Mouse (Mus musculus) heart, postnatal 14 days (tissue): ENCODE measurements around the gene Fbxl15. TPM values are rescaled to one million over a fixed set of nuclear protein-coding genes. Genes with fewer than 3 reads are reported as not detected.
A peak's percentile ranks its signal among the peaks of the same experiment; 100 is the strongest.

ENCODE experiments used
- DNase-seq, 2 experiments: peaks; one replicate each; pipeline ENCODE4 v3.0.0; 2021 to 2022
- intact Hi-C: fragments of 180-260 bp; cut with DNase I; formaldehyde crosslinking; loops from one replicate; pipeline ENCODE4 v1.15.1; 2025
- total RNA-seq, 2 experiments: library from RNA; stranded (reverse); gene quantifications; 2 replicates each; pipeline ENCODE4 v1.2.3; 2021

Fbxl15 gene
- total RNA-seq, 2 experiments from 2014 or later, result 5.5 to 6.9 TPM

DNA sequence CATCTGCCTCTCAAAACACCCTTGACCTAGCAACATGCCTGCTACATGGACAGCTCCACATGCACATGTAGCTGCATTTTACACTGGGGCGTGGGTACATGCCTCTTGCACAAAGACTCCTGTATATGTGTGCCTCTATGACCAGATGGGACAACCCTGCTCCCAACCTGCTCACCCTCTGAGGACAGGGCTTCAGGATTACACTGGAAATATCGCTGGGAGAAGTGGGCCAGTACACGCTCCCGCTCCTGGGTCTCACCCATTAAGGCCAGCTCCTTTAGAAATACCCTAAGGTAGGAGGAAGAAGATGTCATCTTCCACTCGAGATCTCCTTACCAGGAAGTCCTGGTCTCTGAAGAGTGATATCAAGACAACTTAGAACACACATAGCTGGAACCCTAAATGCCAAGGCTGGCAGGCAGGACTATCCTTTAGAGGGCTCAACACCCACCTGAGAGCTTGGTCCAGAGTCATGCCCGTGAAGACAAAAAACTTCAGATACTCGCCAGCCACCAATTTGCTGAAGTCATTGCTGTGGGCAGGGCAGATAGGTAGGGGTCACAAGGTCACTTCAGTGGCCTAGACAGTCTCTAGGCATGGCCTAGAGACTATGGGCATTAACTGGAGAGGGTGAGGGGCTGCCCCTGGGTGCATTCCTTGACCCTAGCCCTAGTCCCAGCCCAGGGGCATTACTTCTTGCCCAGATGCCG is 7.8 kb upstream of the Fbxl15 start:
- intact Hi-C loops, result no loop called here
- DNase-seq, result no peak

DNA sequence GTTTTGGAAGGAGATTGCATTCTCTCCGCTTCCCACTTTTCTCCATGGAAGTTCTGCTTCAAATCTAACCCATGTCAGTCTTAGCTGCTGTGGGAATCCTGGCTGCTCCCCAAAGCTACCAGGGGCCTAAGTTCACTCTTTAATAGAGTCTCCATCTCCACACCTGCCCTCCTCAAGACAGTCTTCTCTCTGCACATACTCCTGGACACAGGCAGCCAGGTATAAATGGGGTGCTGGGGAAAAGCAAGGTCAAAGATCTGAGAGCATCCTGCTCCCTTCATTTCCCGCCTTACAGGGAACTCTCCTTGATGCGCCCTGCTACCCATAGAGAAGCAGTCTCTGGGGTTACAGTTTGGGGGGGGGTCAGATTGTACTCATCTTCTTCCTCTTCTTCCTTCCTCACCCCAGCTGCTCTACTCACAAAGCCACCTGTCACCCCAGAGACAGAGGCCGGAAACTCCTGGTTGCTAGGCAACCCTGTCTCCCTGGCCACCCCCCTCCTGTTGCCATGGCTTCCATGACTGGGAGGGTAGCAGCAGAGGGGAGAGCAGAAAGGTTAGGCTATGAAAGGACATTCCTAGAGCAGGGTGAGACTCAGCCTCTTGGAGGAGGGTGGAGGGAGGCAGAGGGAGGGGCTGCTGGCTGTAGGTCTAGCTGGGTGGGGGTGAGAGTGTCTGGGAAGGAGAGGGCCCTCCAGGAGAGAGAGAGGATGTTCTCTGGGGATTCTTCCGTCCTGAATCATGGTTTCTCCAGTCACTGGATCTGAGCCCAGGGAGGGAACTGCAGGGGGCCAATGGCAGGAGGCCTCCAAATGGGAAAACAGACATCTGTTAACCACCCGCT is 6.7 kb upstream of the Fbxl15 start:
- DNase-seq, result no peak

DNA sequence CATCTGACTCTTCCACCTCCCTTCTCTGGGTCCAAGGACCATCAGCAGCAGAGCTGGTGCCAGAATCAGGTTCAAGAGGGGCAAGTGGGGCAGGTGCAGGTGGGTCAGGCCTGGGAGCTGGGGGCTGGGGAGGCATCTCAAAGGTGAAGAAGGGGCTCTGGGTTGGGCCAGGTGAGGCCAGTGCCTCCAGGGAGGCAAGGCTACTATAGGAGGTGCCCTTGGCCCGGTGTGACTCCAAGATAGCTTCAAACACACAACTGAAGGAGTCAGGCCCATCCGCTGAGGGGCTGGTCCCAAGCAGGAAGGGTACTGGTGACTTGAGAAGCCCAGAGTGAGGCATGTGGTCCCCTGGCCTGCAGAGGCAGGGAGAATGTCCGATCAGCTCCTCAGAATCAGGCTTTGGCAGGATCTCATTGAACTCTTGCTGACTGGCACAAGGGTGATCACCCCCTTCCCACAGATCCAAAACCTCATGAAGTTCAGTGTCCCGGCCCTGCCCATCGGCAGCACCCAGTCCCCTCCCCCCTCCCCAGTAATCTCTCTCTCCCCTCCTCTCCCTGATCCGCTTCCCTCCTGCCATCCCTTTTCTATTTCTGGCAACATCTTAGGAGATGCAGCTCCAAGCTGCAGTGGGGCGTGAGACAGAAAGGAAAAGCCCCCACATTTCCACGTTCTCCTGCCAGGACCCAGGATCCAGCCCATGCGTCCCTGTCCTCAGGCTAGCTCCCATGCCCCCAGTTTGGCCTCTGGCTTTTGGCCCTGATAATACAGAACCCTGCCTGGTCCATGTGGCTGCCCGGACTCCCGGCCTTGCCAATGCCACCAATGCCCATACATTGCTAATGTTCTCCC is 5.6 kb upstream of the Fbxl15 start:
- intact Hi-C loops, result no loop called here

More for the DNA sequence above, 6.7 kb upstream of the Fbxl15 start:
- intact Hi-C loops, result no loop called here

DNA sequence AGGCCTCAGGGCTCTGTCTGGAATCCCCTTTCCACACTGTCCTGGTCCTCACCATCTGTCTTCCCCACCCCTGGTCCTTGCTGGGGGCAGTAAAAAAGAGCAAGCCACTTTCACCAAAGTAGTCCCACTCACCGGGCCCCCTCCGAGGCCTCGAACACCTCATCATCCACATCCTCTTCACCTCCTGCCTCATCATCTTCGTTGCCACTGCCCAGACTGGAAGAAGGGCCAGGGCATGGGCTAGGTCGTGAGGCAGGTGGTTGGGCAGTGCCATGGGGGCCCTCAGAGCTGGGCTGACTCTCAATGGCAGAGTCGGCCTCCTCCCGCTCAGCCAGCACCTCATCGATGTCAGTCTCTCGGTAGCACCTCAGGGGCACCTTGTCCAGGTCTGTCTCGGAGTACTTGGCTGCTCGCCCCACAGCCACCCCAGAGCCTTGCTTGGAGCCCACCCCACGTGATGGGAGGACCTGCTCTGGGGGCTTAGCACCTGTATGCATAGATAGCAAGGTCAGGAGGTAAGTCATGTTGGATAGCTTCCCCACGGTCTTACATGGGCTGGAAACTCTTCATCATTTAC is 4.9 kb upstream of the Fbxl15 start:
- no peak for DNase-seq
- intact Hi-C loops, result no loop called here

More for the DNA sequence above, 5.6 kb upstream of the Fbxl15 start:
- DNase-seq, result no peak

DNA sequence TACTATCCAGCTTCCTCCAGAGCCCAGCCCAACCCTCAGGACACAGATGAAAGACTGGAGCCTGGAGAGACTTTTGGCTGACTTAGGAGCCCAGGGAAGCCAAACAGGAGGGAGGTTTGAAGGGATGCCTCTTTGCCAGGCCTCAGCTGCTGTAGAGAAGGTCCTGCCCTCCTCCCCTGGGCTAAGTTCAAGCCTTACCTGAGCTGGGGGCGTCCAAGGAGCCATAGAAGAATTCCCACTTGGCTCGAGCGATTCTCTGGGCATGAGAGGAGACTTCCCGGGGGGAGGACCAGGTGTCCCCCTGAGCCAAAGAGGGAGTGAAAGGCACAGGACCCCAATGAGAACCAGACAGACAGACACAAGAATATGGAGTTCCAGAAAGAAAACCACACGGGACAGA is 4.3 kb upstream of the Fbxl15 start:
- no peak for DNase-seq
- intact Hi-C loops, result no loop called here

DNA sequence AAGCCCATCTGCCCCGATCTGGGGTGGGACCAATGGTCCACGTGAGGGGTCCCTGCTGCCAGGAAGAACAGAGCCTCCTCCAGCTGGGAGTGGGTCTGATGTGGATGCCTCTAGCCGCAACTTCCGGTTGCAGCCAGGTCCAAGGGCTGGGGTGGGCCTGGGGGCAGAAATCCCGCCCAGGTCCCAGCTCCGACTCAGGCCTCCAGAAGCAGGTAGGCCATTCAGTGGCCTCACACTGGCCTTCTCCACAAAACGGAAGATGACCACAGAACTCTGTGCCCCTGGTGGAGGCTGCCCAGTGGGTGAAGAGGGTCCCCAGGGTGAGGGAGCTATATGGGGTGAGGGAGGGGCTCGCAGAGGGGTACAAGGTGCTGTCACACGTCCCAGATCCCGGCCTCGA is 3.6 kb upstream of the Fbxl15 start:
- intact Hi-C loops, result no loop called here
- no peak for DNase-seq

DNA sequence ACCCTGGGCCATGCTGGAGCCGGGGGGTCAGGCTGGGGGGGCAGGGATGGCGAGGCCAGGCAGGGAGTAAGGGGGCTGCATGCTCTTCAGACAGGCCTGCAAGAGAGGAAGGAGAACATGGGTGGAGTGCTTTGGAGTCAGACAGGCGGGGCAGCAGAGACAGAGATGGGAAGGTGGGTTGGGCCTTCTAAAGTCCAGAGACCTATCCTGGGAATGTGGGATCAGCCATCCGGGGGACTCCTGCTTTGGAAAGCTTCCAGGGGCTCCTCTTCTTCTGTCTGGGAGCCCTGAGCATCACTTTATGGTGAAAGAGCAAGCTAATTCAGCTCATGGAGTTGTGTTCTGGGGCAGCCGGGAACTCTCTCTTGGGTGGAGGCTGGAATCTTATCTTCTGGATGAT is 3.1 kb upstream of the Fbxl15 start:
- DNase-seq, result no peak
- intact Hi-C loops, result no loop called here

DNA sequence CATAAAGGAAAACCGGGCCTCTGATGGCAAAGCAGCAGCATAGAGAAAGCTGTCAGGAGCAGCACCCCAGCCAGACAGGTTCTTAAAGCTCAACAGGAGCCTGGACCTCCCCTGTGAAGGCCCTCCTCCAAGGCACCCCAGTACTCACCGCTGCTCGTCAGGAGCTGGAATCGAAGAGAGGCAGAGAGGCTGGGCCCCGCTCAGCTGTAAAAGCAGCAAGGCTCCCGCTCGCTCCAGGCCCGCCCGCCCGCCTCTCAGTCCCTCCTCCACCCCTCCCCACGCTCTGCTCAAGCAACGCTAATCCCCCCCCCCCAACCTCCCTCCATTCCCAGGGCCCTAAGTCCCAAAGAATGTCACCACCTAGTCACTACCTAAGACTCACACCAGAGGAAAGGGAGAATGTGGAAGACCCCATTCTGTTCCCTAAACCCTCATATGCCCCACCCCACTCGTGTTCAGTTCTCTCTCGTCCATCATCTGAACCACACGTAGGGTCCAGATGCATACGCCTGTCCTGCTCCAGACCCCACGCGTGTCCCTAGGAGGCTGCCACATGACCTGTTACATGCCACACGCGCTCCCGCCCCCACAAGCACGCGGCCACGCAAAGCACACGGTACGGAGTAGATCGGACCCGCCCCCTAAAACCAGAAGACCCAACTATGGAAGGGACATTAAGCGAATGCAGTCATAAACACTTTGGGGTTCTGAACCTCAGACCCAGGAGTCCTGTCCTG is 1.8 kb upstream of the Fbxl15 start:
- no peak for DNase-seq
- intact Hi-C loops, result loop anchor here (2.0 kb wide), 1 partner anchor 15 kb away; no protein-coding TSS in a partner anchor

DNA sequence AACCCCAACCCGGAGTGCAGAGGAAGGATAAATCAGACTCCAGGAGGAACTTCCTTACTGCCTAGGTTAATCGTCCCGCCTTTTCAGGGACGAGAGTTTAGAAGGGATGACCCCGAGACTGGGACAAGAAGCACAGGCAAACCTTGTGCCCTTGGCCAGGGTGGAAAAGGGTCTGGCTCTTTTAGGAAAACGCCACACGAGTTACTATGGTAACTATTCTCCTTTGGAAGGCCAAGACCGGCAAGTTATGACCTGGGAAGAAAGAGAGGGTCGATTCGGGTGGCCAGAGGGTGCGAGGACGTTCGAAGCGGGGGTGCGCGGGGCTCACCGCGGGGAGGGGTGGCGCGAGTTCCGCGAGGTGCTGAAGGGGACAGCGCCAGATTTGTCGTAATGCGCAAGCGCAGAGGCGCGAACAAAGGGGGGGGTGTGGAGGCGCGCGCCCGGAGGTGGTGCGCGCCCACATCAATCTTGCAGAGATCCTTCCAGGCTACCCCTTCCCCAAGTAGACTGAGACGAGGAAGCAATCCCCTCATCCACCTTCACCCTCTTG is 1.2 kb upstream of the Fbxl15 start, which contains the start of gene Psd:
Gene Psd (minus strand): TSS at position 401 of the 550 bp plus-strand sequence.
- intact Hi-C loops, result loop anchor here (2.0 kb wide), 1 partner anchor 16 kb away; no protein-coding TSS in a partner anchor
- DNase-seq, result peak; percentile 61 to 64

DNA sequence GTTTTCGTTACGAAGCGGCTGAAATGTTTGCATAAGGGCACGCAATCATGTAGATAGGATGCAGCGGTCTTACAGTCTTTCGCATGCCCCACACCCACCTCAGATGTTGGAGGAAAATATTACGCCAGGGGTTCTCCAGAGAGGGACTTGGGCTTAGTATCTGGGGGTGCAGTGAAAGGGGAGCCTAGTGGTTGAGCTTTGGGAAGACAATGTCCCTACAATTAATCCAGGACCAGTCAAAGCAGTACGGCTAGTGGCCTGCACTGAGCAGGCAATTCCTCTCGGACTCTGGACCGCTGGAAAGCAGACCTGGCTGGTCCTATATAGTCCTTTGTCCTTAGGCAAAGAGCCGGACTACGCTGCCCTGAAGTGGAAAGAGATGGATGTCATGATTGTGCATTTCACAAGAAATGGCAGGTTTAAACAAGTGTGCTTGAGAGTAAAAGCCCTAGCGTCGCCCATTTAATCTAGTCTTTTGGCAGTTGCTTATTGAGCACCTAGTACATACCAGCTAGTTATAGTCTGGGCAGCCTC is 386 bp upstream of the Fbxl15 start:
- no peak for DNase-seq

DNA sequence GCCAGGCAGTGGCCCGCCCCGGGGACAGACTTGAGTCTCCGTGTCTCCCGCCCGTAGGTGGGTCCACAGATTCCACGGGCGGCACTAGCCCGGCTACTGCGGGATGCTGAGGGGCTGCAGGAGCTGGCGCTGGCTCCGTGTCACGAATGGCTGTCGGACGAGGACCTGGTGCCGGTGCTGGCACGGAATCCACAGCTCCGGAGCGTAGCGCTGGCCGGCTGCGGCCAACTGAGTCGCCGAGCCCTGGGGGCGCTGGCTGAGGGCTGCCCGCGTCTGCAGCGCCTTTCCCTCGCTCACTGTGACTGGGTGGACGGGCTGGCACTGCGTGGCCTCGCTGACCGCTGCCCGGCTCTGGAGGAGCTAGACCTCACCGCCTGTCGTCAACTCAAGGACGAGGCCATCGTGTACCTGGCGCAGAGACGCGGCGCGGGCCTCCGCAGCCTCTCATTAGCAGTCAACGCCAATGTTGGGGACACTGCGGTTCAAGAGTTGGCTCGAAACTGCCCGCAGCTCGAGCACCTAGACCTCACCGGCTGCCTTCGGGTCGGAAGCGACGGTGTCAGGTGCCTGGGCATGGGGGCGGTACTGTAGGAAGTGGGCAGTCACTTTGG is 1.2 kb downstream of the Fbxl15 start:
- DNase-seq, result peak; percentile 37 to 39

More for the DNA sequence above, 386 bp upstream of the Fbxl15 start:
- intact Hi-C loops, result loop anchor here (2.0 kb wide), 1 partner anchor 17 kb away; no protein-coding TSS in a partner anchor

DNA sequence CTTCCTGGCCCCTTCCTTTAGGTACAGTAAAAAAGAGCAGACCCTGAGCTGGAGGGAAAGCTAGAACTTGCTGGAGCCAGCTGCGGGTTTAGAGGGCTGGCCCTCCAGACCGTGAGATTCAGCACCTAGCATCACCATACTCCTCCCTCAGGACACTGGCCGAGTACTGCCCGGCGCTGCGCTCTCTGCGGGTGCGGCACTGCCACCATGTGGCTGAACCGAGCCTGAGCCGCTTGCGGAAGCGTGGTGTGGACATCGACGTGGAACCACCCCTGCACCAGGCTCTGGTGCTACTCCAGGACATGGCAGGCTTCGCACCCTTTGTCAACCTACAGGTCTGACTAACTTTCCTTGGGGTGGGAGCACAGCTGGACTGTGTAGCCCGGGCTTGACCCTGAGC is 2.0 kb downstream of the Fbxl15 start:
- peak; percentile 89 to 90 for DNase-seq
- intact Hi-C loops, result no loop called here

More for the DNA sequence above, 1.2 kb downstream of the Fbxl15 start:
- intact Hi-C loops, result no loop called here

DNA sequence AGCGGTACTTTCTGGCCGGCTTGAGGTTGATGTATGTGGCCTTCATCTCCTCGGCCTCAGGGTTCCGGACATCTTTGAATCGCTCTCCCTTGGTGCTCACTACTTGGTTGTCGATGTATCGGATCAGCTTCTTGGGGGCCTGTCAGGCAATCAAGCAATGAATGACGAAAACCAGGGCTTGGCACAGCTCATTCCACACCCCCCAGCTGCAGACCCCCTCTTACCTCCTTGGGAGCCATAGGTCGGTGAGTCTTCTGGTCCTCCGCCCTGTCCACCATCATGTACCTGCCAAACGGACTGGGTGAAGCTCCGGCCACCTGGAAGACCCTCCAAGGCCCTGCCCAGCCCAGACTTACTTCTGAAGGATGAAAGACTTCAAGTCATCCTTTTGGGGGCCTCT is 2.7 kb downstream of the Fbxl15 start:
- no peak for DNase-seq
- intact Hi-C loops, result no loop called here

DNA sequence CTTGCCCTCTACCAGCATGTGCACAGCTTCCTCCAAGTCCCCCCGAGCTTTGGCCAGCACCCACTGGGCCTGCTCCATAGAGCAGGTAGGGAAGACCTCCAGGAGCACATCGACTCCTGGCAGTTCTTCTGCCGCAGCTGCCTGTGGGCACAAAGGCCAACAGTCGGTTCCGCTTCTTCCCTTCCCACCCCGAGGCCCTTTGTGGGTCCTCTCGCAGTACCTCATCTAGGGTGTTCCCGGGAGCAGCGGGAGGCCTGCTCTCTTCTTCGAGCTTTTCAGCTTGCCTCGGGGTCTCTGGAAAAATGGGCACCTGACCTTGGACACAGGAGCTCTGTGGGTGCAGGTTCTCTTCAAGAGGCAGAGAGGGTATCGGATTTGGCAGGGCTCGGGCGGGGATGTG is 3.3 kb downstream of the Fbxl15 start:
- intact Hi-C loops, result no loop called here
- DNase-seq, result no peak

DNA sequence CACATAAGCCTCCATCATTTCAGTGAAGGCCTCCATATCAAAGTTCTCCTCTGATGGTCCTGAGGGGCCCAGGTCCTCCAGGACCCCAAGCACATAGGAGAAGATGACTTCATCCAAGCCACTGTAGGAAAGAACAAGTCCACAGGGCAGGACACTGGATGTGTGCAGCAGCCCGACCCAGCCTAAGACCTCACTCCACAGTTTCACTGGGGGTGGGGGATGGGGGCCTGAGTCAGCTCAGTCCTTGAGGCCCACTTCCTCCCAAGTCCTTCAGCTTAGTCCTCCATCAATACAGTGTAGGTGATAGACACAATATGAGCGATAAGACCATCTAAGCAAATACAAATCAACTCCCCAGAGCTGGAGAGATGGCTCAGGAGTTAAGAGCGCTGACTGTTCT is 4.0 kb downstream of the Fbxl15 start:
- DNase-seq, result no peak
- intact Hi-C loops, result no loop called here

DNA sequence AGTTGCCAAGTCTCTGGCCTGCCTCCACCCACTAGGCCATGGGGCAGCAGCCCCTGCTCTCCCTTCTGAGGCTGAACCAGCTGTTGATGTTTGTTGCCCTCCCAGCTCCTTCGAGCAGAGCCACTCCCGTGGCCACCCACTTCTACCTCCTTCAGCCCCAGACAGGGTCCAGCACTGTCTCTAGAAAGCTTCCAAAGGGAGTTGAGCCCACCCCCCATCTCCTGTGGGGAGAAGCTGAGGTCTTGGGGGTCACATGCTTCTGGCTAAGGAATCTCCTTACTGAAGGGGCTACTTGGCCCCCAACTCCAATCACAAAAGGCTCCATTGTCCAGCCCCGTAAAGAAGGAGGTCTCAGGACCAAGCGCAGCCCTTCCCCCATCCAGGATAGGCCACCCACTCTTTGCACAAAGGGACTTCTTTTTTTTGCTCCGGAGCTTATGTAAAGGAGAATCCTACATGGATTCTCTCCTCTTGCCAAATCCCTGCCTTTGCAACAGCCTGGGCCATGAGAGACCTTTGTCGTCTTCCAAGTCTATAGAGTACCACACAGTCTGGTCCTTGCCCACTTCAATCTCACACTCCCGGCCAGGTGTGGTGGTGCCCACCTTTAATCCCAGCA is 4.8 kb downstream of the Fbxl15 start:
- intact Hi-C loops, result no loop called here
- DNase-seq, result no peak

DNA sequence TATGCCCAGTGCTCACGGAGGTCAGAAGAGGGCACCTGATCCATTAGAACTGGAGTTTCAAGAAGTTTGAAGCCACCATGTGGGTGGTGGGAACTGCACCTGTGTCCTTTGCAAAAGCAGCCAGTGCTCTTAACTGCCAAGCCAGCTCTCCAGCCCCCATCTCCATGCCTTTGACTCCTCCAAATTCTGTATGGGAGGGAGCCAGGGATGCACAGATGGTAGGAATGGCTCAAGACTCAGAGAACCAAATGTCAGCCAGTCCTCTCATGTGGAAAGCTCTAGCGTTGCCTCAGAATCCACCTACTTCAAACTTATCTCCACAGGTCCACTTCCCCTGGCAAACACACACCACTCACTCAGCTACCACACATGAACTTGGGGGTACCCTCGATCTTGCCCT is 5.9 kb downstream of the Fbxl15 start:
- DNase-seq, result no peak
- intact Hi-C loops, result no loop called here

DNA sequence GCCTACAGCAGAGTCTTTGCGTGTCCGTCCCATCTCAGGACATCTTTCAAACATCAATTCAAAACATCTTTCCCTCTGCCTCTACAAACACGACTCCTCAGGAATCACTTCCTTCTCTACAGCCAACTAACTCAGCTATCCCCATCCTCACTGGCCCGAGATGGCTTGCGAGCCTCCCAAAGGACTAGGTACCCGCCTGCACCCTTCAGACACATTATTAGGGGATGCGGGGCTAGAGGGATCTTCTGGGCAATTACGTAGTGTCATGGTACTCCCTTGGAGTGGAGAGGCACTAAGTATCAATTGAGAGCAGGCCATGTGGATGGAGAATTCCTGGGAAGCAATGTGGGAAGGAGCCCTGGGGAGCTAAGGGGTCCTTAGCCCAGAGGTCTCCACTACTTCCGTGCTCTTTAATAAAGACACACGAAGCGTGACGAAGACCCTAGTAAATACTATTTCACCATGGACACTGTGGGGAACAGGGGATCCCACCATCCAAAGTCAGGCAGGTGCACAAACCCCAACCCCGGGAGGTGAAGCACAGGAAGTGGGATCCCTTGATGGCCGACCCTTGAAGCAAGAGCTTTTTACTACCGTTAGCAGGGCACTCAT is 9.8 kb downstream of the Fbxl15 start:
- intact Hi-C loops, result loop anchor here (2.0 to 5.0 kb wide), 2 partner anchors 17 to 109 kb away; no protein-coding TSS in a partner anchor
- DNase-seq, result no peak
